Mouse (Mus musculus): ENCODE measurements around the gene Kank2. TPM values are rescaled to one million over a fixed set of nuclear protein-coding genes. Genes with fewer than 3 reads are reported as not detected.

Gene Kank2
- polyA plus RNA-seq, 1 experiment from 2014 or later = 6.4 TPM

DNA sequence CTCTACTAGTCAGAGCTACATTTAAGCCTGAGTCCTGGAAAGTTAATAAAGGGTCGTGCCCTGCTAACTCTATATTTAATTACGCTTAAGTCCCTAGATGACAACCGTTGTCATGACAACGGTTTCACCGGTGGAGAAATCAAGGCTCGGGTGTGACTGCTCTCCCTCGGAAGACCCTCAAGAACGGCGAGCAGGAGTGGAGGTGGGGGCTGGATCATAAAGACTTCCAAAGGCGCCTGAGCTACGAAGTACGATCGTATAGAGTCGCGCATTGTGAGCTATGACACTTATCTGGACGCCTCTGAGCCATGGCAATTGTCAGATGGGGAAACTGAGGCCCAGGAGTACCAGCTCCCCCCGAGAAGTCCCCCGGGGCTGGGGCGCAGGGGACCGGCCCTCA is 38.8 kb downstream of the Kank2 start:
- H3K4me3 ChIP-seq (ENCODE audit: low read depth, low read length) = peak overlapping the region; percentile 90
- peak overlapping the region; percentile 90 for H3K4me2 ChIP-seq (replicated peaks; ENCODE audit: low read depth)
- H3K27me3 ChIP-seq (replicated peaks; ENCODE audit: control insufficient read depth, insufficient read depth, low read length) = no peaks in the 10 kb centered on the region
- no peaks in the 10 kb centered on the region for H3K4me1 ChIP-seq (replicated peaks; ENCODE audit: control insufficient read depth, insufficient read depth, low read length)
- no peak overlapping the region for H3K27ac ChIP-seq (ENCODE audit: low read depth, low read length)
- H3K9me3 ChIP-seq (ENCODE audit: control insufficient read depth) = no peaks in the 10 kb centered on the region
- WGBS = 0% methylated on average over 20 of the region's 20 CpGs
- H3K36me3 ChIP-seq (ENCODE audit: control insufficient read depth, insufficient read depth) = no peaks in the 10 kb centered on the region; the same call in 1 of the 2 replicates
- TF ChIP-seq CTCF (IDR thresholded peaks at IDR 0.05; ENCODE audit: low read depth) = no peak
- no peak for ATAC-seq
- H3K9ac ChIP-seq (ENCODE audit: low read depth, low read length) = peak overlapping the region; percentile 65

DNA sequence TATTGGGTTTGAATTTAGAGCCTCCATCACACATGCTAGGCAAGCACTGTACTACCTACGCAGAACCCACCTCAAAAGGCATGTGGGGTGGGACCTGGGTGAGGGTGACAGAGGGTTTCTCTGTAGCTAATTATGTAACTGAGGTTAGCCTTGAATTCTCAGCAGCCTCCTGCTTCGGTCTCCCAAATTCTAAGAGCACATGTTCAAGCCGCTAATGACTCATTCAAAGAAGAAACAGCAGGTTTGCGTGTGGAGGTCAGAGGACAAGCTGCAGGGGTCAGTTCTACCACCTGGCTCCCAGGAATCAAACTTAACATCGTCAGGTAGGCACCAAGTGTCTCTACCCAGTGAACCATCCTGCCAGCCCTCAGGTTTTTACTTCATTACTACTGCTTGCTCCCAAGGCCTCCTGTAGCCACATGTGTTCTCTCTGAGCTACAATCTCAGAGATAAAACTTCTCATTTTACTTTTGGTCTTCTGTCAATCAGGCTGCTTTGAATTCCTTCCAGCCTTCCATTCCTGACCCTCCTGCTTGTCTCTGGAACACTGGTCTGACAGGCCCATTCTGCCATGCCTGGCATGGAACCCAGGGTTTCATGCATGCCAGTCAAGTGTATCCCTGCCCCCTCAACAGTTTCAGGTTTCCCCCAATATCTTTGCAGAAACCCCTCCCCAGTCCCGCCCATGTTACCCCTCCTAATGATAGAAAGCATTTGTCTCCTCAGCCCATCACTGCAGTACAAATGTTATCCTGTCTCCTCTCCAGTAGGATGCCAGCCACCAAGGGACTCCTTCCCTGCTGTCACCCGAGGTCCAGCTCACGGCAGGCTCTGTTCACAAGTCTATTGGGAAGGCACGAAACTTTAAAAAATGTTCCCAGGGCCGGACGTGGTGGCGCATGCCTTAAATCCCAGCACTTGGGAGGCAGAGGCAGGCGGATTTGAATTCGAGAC is 39.7 kb downstream of the Kank2 start:
- Histone ChIP-seq H3K4me3 (ENCODE audit: low read depth, low read length) (peak overlapping the region; percentile 90), H3K27ac (ENCODE audit: low read depth, low read length) (no peak overlapping the region), H3K4me1 (replicated peaks; ENCODE audit: control insufficient read depth, insufficient read depth, low read length) (peaks cover 5% of the 10 kb centered on the region; the same call in 1 of the 2 replicates), H3K9me3 (ENCODE audit: control insufficient read depth) (no peaks in the 10 kb centered on the region), H3K9ac (ENCODE audit: low read depth, low read length) (no peak overlapping the region), H3K36me3 (ENCODE audit: control insufficient read depth, insufficient read depth) (no peaks in the 10 kb centered on the region; the same call in 1 of the 2 replicates), H3K27me3 (replicated peaks; ENCODE audit: control insufficient read depth, insufficient read depth, low read length) (no peaks in the 10 kb centered on the region), H3K4me2 (replicated peaks; ENCODE audit: low read depth) (peak overlapping the region; percentile 90)
- no peak for ATAC-seq
- WGBS = 54% methylated on average over 14 of the region's 14 CpGs
- no peak for TF ChIP-seq CTCF (IDR thresholded peaks at IDR 0.05; ENCODE audit: low read depth)

DNA sequence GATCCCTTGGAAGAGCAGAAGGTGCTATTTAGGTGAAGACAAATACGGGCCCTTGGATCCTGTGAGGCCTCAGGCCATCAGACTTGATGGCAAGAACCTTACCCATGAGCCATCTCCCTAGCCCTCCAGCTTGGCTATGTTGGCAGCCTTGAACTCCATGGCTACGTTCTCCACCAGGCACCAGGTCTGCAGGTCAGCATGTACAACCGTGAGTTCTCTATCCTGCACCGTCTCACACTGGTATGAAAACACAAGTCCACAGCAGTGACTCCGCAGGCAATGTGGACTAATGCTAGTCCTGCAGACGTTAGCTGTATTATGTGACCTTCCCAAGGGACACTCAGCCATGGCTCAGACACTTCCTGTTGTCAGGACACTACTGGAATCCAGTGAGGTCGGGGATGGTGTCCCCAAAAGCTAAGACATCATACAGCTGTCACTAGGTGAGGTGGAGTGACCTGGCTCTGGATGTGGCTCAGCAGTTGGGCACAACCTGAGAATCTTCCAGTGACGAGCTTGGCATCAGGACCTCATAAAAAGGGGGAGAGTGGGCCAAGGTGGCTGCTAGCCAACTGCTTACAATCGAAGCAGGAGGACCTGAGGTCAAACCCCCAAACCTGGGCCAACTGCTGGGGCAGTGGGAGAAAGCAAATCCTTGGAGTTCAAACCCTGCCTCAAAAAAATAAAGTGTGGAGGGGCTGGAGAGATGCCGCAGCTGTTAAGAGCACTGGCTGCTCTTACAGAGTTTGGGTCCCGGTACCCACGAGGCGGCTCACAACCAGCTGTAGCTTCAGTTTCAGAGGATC is 43.8 kb downstream of the Kank2 start:
- ATAC-seq = no peak
- WGBS = 68% methylated on average over 13 of the region's 13 CpGs
- Histone ChIP-seq H3K9ac (ENCODE audit: low read depth, low read length) (no peak overlapping the region), H3K4me1 (replicated peaks; ENCODE audit: control insufficient read depth, insufficient read depth, low read length) (peaks cover 11% of the 10 kb centered on the region; the same call in 1 of the 2 replicates), H3K9me3 (ENCODE audit: control insufficient read depth) (no peaks in the 10 kb centered on the region), H3K27me3 (replicated peaks; ENCODE audit: control insufficient read depth, insufficient read depth, low read length) (no peaks in the 10 kb centered on the region), H3K27ac (ENCODE audit: low read depth, low read length) (0 out of 2 replicates have a peak overlapping the region, but pooled peaks have one; percentile 35), H3K4me2 (replicated peaks; ENCODE audit: low read depth) (no peak overlapping the region), H3K36me3 (ENCODE audit: control insufficient read depth, insufficient read depth) (peaks cover 8% of the 10 kb centered on the region), H3K4me3 (ENCODE audit: low read depth, low read length) (no peak overlapping the region)
- TF ChIP-seq CTCF (IDR thresholded peaks at IDR 0.05; ENCODE audit: low read depth) = no peak

- Histone ChIP-seq H3K36me3 (ENCODE audit: control insufficient read depth, insufficient read depth) (peaks cover 15% of the 10 kb centered on the region), H3K27me3 (replicated peaks; ENCODE audit: control insufficient read depth, insufficient read depth, low read length) (no peaks in the 10 kb centered on the region), H3K4me2 (replicated peaks; ENCODE audit: low read depth) (peak overlapping the region; percentile 6; the same call in 1 of the 2 replicates), H3K9me3 (ENCODE audit: control insufficient read depth) (no peaks in the 10 kb centered on the region), H3K4me1 (replicated peaks; ENCODE audit: control insufficient read depth, insufficient read depth, low read length) (peaks cover 11% of the 10 kb centered on the region; the same call in 1 of the 2 replicates), H3K27ac (ENCODE audit: low read depth, low read length) (peak overlapping the region; percentile 35; the same call in 1 of the 2 replicates), H3K9ac (ENCODE audit: low read depth, low read length) (no peak overlapping the region), H3K4me3 (ENCODE audit: low read depth, low read length) (no peak overlapping the region)
- no peak; the same call in 1 of the 2 replicates for TF ChIP-seq CTCF (IDR thresholded peaks at IDR 0.05; ENCODE audit: low read depth)
- peak; percentile 50 for ATAC-seq
- WGBS = 51% methylated on average over 2 of the region's 2 CpGs
Measured at GRCm38 (mm10) chr9:21754003-21754402, 44.5 kb downstream of the Kank2 start.

GRCm38 (mm10) chr9:21752252-21752792 is 46.2 kb downstream of the Kank2 start:
- peaks cover 31% of the 10 kb centered on the region for H3K36me3 ChIP-seq (ENCODE audit: control insufficient read depth, insufficient read depth)
- H3K27ac ChIP-seq (ENCODE audit: low read depth, low read length) = peak overlapping the region; percentile 80
- 35% methylated on average over 10 of the region's 10 CpGs for WGBS
- H3K27me3 ChIP-seq (replicated peaks; ENCODE audit: control insufficient read depth, insufficient read depth, low read length) = no peaks in the 10 kb centered on the region
- peak; percentile 42 for ATAC-seq
- H3K4me2 ChIP-seq (replicated peaks; ENCODE audit: low read depth) = no peak overlapping the region
- no peak overlapping the region for H3K9ac ChIP-seq (ENCODE audit: low read depth, low read length)
- TF ChIP-seq CTCF (IDR thresholded peaks at IDR 0.05; ENCODE audit: low read depth) = no peak
- no peak overlapping the region for H3K4me3 ChIP-seq (ENCODE audit: low read depth, low read length)
- H3K9me3 ChIP-seq (ENCODE audit: control insufficient read depth) = no peaks in the 10 kb centered on the region
- H3K4me1 ChIP-seq (replicated peaks; ENCODE audit: control insufficient read depth, insufficient read depth, low read length) = peaks cover 11% of the 10 kb centered on the region; the same call in 1 of the 2 replicates
